Mouse (Mus musculus) left cerebral cortex, postnatal 4 days (tissue): ENCODE results near the gene Uroc1. TPM values are rescaled to one million over a fixed set of nuclear protein-coding genes. Genes with fewer than 3 reads are reported as not detected.

ENCODE experiments used
- DNase-seq: peaks from one replicate; pipeline ENCODE4 v3.0.0-alpha.2; 2022
- intact Hi-C: fragments of 180-260 bp; cut with DNase I; formaldehyde crosslinking; loops from one replicate; pipeline ENCODE4 v1.15.1; 2025
- total RNA-seq, 2 experiments: library from RNA; stranded (reverse); gene quantifications; 2 replicates each; pipeline ENCODE4 v1.2.3; 2021

The Uroc1 gene
- total RNA-seq, result not detected

GRCm38 (mm10) chr6:90332561-90333425 lies at the start of gene Uroc1:
TSS of gene Uroc1 (plus strand) at chr6:90333284.
- intact Hi-C loops, result no loop called here

GRCm38 (mm10) chr6:90288265-90288664 lies 44.8 kb upstream of the Uroc1 start:
- intact Hi-C loops, result no loop called here
- peak; percentile 17 for DNase-seq

More at GRCm38 (mm10) chr6:90332561-90333425, at the start of gene Uroc1:
- no peak for DNase-seq

DNA sequence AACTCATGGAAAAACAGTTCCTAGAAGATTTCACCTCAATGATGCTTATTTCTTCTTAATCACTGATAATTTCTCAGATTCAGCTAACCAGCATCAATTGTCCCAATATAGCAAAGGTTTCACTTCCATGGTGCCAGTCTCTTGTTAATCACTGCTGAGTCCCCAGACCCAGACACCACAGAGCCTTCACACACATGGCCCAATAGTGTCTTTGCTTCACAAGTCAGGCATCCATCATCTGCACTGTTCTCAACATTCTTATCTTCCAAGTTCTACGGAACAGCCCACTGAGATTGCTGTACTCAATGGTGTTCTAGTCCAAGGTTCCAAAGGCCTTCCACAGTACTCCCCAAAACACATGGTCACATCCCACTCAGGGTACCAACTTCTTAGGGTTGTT lies 32.2 kb upstream of the Uroc1 start, which contains the start of gene BC048671:
TSS of gene BC048671 (plus strand) at position 301 of the 400 bp plus-strand sequence.
- intact Hi-C loops, result no loop called here
- DNase-seq, result no peak

DNA sequence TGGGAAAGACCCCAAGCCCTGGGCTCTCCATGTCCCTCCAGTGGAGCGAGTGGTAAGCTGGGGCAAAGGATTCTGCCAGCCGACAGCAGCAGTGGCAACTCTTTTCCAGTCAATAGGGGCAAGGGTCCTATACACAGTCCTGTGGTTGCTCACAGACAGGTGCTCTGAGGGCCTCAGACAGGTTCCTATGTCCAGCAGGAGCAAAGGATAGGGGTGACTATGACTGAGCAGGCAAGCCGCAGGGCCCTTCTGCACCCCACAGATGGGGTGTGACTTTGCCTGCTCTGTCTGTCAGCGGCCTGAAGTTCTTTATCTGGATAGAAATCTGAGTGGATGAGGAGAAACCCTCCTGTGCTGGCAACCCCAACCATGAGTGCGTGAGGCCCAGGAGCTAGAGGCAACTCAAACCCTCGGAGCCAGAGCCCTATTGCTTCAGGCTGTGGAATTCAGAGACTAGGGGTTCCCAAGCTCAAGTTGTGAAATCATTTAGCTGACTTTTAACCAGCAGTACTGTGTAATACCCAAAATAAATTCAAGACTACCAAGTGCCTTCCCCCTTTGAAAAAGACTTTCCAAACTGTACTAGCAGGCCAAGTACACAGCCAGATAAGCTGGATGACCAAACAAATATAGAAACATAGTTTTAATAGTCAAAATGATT lies 26.6 kb upstream of the Uroc1 start:
- no peak for DNase-seq

DNA sequence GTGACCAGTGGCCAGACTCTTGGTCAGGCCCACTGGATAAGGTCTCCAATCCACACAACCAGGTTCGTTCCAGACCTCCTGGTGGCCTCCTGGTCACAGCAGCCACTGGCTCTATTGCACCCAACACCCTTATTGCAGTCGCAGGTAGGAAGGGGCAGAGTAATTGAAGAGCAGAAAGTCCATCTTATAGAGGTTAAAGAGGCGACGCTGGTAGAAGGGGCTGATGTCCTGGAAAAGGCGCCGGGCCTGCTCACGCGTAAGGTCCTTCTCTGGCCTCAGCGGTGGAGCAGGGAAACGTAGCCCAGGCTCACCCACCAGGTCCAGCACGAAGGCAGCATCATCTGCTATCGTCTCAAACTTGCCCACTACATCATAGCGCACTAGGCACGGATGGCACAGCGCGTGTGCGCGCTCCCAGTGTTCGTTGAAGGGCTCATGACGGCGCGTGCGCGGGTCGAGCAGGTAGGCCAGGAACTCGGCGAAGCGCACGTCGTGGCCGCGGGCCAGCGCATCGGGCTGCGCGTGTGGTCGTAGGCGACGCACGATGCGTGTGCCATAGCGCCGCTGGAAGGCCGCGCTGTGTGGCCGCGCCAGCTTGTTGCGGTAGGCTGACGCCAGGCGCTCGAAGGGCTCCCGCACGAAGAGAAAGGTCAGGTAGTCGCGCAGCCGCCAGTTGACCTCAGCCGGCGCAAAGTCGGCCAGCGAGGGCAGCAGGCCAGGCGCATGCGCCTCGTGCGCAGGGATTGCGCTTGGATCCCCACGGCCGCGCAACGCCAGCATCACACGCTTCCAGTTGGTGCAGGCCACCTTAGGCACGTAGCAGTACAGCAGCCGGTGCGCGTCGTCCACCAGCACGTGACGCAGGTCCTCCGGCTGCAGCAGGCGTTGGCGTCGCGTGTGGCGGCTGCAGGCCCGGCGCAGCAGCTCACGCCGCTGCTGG lies 24.0 kb upstream of the Uroc1 start:
- intact Hi-C loops, result no loop called here
- DNase-seq, result no peak

More for the DNA sequence above, 26.6 kb upstream of the Uroc1 start:
- intact Hi-C loops, result no loop called here

- intact Hi-C loops, result no loop called here
- DNase-seq, result no peak
These were observed 17.1 kb upstream of the Uroc1 start for GRCm38 (mm10) chr6:90315961-90316360.

DNA sequence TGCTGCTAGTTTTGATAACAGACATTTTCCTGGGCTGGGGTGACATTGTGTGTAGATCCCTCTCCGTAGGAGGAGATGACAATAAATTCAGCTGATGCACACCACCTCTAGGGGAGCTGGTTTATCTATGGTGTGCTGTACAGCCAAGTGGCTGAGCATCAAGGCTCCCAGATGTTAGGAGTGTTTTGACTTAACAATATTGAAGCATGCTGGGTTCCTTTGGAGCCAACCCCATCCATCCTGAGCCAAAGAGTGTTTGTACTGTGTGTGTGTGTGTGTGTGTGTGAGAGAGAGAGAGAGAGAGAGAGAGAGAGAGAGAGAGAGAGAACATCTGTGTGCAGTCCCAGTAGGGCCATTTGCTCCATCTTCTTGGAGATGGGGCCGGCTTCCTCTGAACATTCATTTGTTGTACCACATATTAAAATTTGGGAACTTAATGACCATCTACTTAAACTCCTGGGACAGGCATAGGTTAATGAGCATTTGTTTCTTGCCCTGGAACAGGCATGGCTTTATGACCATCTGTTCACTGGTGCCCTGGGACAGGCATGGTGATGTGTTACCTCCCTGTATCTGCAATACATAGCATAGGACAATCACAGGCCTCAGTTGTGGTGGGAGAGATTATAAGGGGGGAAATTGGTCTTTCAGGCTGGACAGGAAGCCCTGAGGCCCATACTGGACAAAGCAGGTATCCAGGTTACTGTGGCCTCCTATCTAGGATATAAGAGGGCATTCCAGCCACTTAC lies 15.4 kb upstream of the Uroc1 start:
- intact Hi-C loops, result no loop called here
- DNase-seq, result no peak

GRCm38 (mm10) chr6:90319019-90319418 lies 14.1 kb upstream of the Uroc1 start:
- no peak for DNase-seq
- intact Hi-C loops, result no loop called here

GRCm38 (mm10) chr6:90319475-90320191 lies 13.5 kb upstream of the Uroc1 start:
- peak; percentile 24 for DNase-seq
- intact Hi-C loops, result loop anchor here (10.0 kb wide), 1 partner anchor 645 kb away; no protein-coding TSS in a partner anchor

GRCm38 (mm10) chr6:90320429-90320828 lies 12.7 kb upstream of the Uroc1 start:
- no peak for DNase-seq
- intact Hi-C loops, result loop anchor here (10.0 kb wide), 1 partner anchor 646 kb away; no protein-coding TSS in a partner anchor

DNA sequence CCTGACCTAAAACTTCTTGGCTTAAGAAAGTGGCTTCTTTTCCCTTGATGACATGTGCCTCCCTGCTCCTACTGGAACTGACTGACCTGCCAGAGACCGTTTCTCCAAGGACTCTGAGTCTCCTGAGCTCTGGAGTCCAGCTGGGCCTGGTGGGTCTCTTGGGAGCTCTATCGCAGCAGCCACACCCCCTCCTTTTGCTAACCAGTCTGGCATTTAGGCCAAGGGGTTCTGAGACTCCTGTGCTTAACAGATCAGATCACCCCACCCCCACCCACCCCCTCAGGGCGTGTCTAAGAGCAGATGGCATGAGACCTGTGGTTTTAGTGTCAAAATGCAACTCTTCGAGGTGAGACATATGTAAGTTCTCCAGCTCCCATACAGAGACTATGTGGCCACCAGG lies 11.3 kb upstream of the Uroc1 start:
- intact Hi-C loops, result loop anchor here (10.0 kb wide), 1 partner anchor 647 kb away; no protein-coding TSS in a partner anchor

GRCm38 (mm10) chr6:90324026-90324425 lies 9.1 kb upstream of the Uroc1 start:
- intact Hi-C loops, result loop anchor here (10.0 kb wide), 1 partner anchor 649 kb away; no protein-coding TSS in a partner anchor
- peak; percentile 88 for DNase-seq

More for the DNA sequence above, 11.3 kb upstream of the Uroc1 start:
- no peak for DNase-seq

- DNase-seq, result no peak
- intact Hi-C loops, result loop anchor here (10.0 kb wide), 1 partner anchor 650 kb away; no protein-coding TSS in a partner anchor
These were observed 8.6 kb upstream of the Uroc1 start for GRCm38 (mm10) chr6:90324463-90324862.

- intact Hi-C loops, result loop anchor here (10.0 kb wide), 1 partner anchor 650 kb away; no protein-coding TSS in a partner anchor
These were observed 8.1 kb upstream of the Uroc1 start, which contains the start of gene Chst13 for GRCm38 (mm10) chr6:90324991-90325390. TSS of gene Chst13 (minus strand) at chr6:90325185.

GRCm38 (mm10) chr6:90327670-90328069 lies 5.4 kb upstream of the Uroc1 start:
- intact Hi-C loops, result loop anchor here (10.0 kb wide), 1 partner anchor 653 kb away; no protein-coding TSS in a partner anchor
- DNase-seq, result peak; percentile 46

More at GRCm38 (mm10) chr6:90324991-90325390, 8.1 kb upstream of the Uroc1 start, which contains the start of gene Chst13:
- DNase-seq, result peak; percentile 24

GRCm38 (mm10) chr6:90329953-90330352 lies 3.1 kb upstream of the Uroc1 start:
- intact Hi-C loops, result loop anchor here (10.0 kb wide), 1 partner anchor 655 kb away; no protein-coding TSS in a partner anchor
- peak; percentile 94 for DNase-seq

- DNase-seq, result no peak
- intact Hi-C loops, result no loop called here
These were observed 1.2 kb downstream of the Uroc1 start for GRCm38 (mm10) chr6:90334244-90334643.

DNA sequence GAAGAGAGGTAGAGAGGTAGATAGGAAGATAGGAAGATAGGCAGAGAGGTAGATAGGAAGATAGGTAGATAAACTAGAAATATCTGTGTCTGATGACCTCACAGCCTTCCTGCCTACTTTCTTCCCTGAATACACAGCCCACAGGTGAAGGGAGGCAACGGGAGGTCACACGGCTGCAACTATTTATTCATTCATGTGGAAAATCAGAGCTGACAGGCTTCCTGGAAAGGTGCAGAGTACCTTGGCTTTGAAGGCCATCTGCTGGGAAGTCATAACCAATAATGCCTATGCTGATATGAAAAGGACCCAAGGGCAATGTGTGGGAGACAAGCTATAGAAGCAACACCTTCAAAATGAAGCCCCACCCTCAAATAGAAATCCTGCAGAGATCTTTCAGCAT lies 9.3 kb downstream of the Uroc1 start:
- DNase-seq, result no peak
- intact Hi-C loops, result no loop called here
